Mouse (Mus musculus) CH12.LX (cell line): ENCODE measurements at regions not wholly inside any gene's neighbourhood (a gene's known extent, or its start where the extent isn't known, plus 50 kb on each side); places are given as distances from the start of the nearest gene placed in this dataset.

ENCODE experiments used
- UBTF ChIP-seq: IDR thresholded peaks from 2 replicates; pipeline ENCODE4 v1.6.1; 2012; ENCODE audit warnings: low read depth, mild to moderate bottlenecking, inconsistent platforms, low read length, improper control_type of control experiment, moderate library complexity
- ZC3H11A ChIP-seq: IDR thresholded peaks from 2 replicates; pipeline ENCODE4 v1.6.1; 2012; ENCODE audit warnings: low read depth, mild to moderate bottlenecking, inconsistent platforms, low read length, improper control_type of control experiment

GRCm38 (mm10) chr7:39978121-39978520 lies 460.6 kb downstream of the Zfp619 start:
- TF ChIP-seq ZC3H11A (no peak), UBTF (no peak)
